20 mouse cellular contexts compared by ENCODE assay signal in the genomic region with DNA sequence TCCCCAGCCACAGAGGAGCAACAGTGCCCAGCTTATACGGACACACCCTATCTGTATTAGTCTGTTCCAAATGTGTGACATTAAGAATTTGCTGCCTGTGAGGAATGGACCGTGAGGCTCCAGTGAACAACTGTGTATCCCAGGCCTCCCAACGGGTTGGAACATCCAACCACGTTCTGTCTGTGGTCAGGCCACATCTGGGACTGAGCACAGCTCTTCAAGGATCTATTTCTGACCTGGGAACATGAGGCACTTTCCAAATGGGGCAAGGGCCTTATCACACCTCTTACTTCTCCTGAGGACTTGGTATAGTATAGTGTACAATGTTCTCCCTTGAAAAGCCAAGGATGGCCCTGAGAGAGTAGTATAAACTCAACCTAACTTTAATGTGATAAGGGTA. TPM values are rescaled to one million over a fixed set of nuclear protein-coding genes. Genes with fewer than 3 reads are reported as not detected.
DNase-seq lines count a peak whose midpoint lies in the region; ATAC-seq lines count a peak whose summit lies in the region.
"Had no signal": no experiment of that assay in that cellular context is flagged by ENCODE, and none has a peak within 500 bp of the region (broad histone marks: within the 10 kb centered on the region; RNA-seq: fewer than 3 reads in every experiment).

No protein-coding gene starts in this region.

- no peak for ATAC-seq in heart, embryonic 11.5 days (replicated peaks; ENCODE audit: insufficient number of reproducible peaks, low FRiP score, low TSS enrichment)
- peak; percentile 36; the same call in 1 of the 2 replicates for ATAC-seq in heart, embryonic 14.5 days (ENCODE audit: insufficient number of reproducible peaks, insufficient read depth, low FRiP score, low read depth)
- ATAC-seq in granulocyte monocyte progenitor cell, adult 5-6 weeks (replicated peaks; ENCODE audit: poor library complexity, severe bottlenecking) = no peak
- ATAC-seq: forebrain, embryonic 15.5 days; hindbrain, embryonic 16.5 days; inflammation-experienced regulatory T-cells, adult 6 months; intestine, postnatal 0 days had no signal

- 0 out of 2 replicates have a peak, but pooled peaks cover 7% of the 10 kb centered on the region for H3K4me1 ChIP-seq in heart, embryonic 10.5 days
- no peaks in the 10 kb centered on the region for H3K4me1 ChIP-seq in heart, embryonic 11.5 days (ENCODE audit: control insufficient read depth, insufficient read depth, low read length)
- H3K4me1 ChIP-seq in heart, embryonic 14.5 days (ENCODE audit: control insufficient read depth in 2 of 2, insufficient read depth in 2 of 2, low read length in 2 of 2) = peaks cover 7 to 19% of the 10 kb centered on the region in 2 experiments
- H3K4me1 ChIP-seq in limb, embryonic 10.5 days = no peaks in the 10 kb centered on the region
- H3K4me1 ChIP-seq: embryonic facial prominence, embryonic 12.5 days; forebrain, embryonic 15.5 days had no signal

- WGBS in heart, embryonic 10.5 days = 67% methylated on average over 4 of the region's 4 CpGs
- 58% methylated on average over 4 of the region's 4 CpGs for WGBS in heart, embryonic 11.5 days (ENCODE audit: insufficient replicate concordance)
- 52% methylated on average over 4 of the region's 4 CpGs for WGBS in heart, embryonic 14.5 days
- 90% methylated on average over 4 of the region's 4 CpGs for WGBS in limb, embryonic 10.5 days

- H3K9me3 ChIP-seq in heart, embryonic 10.5 days = no peaks in the 10 kb centered on the region
- H3K9me3 ChIP-seq in heart, embryonic 11.5 days (replicated peaks; ENCODE audit: control insufficient read depth, low read length) = no peaks in the 10 kb centered on the region; the same call in 1 of the 2 replicates
- H3K9me3 ChIP-seq in heart, embryonic 14.5 days (ENCODE audit: control insufficient read depth, low read length) = 0 out of 2 replicates have a peak, but pooled peaks cover 4% of the 10 kb centered on the region
- H3K9me3 ChIP-seq in limb, embryonic 10.5 days (replicated peaks) = no peaks in the 10 kb centered on the region

- no peak overlapping the region for H3K4me2 ChIP-seq in heart, embryonic 11.5 days
- no peak overlapping the region for H3K4me2 ChIP-seq in heart, embryonic 14.5 days (ENCODE audit: low read length)
- H3K4me2 ChIP-seq: embryonic facial prominence, embryonic 12.5 days; forebrain, embryonic 15.5 days had no signal

- H3K9ac ChIP-seq in heart, embryonic 11.5 days (ENCODE audit: low read depth, low read length) = no peak overlapping the region
- H3K9ac ChIP-seq in heart, embryonic 14.5 days (ENCODE audit: low read length) = no peak overlapping the region
- H3K9ac ChIP-seq: embryonic facial prominence, embryonic 12.5 days; forebrain, embryonic 15.5 days had no signal

- H3K4me3 ChIP-seq in heart, embryonic 10.5 days = no peak overlapping the region
- no peak overlapping the region for H3K4me3 ChIP-seq in heart, embryonic 11.5 days (ENCODE audit: low read depth, low read length)
- no peak overlapping the region for H3K4me3 ChIP-seq in heart, embryonic 14.5 days (ENCODE audit: control insufficient read depth in 1 of 2, insufficient read depth in 1 of 2, low read depth in 1 of 2, low read length in 2 of 2)
- no peak overlapping the region for H3K4me3 ChIP-seq in limb, embryonic 10.5 days
- H3K4me3 ChIP-seq: embryonic facial prominence, embryonic 12.5 days; forebrain, embryonic 15.5 days had no signal

- intact Hi-C loops in heart, postnatal 36 days (cut with DNase I) = no loop called here

- DNase-seq in heart, adult 11 months = peak; percentile 96
- DNase-seq in heart, embryonic 10.5 days (ENCODE audit: low spot score) = no peak
- DNase-seq in heart, postnatal 36 days = no peak
- DNase-seq in limb, embryonic 10.5 days (ENCODE audit: low spot score) = peak; percentile 21
- no peak for DNase-seq in ovary, postnatal 10 days (ENCODE audit: low spot score)
- DNase-seq: adrenal gland, postnatal 10 days; cerebellum, adult 11 months; cerebellum, adult 8-10 months; cerebellum, postnatal 25 days; gastrocnemius, postnatal 14 days; kidney, adult 8-10 months had no signal

- H3K27ac ChIP-seq in heart, embryonic 10.5 days = no peak overlapping the region
- 0 out of 2 replicates have a peak overlapping the region, but pooled peaks have one; percentile 10 for H3K27ac ChIP-seq in heart, embryonic 11.5 days (ENCODE audit: low read depth, low read length)
- H3K27ac ChIP-seq in heart, embryonic 14.5 days (replicated peaks in 1 of 2; ENCODE audit: control insufficient read depth in 1 of 2, insufficient read depth in 1 of 2, low read depth in 2 of 2, low read length in 2 of 2) = peak overlapping the region in 1 of 2 experiments; percentile 47; a peak in 3 of 4 replicates
- H3K27ac ChIP-seq in limb, embryonic 10.5 days = no peak overlapping the region
- H3K27ac ChIP-seq: embryonic facial prominence, embryonic 12.5 days; forebrain, embryonic 15.5 days had no signal

- H3K27me3 ChIP-seq in heart, embryonic 10.5 days (ENCODE audit: insufficient read depth, poor library complexity, severe bottlenecking) = peaks cover 54% of the 10 kb centered on the region
- H3K27me3 ChIP-seq in heart, embryonic 11.5 days (ENCODE audit: control insufficient read depth, insufficient read depth, low read length) = peaks cover 31% of the 10 kb centered on the region
- H3K27me3 ChIP-seq in heart, embryonic 14.5 days (ENCODE audit: control insufficient read depth, insufficient read depth, low read length) = peaks cover 37% of the 10 kb centered on the region
- peaks cover 60% of the 10 kb centered on the region for H3K27me3 ChIP-seq in limb, embryonic 10.5 days (ENCODE audit: low read depth, poor library complexity, severe bottlenecking)

- H3K36me3 ChIP-seq in heart, embryonic 10.5 days = peaks cover 52% of the 10 kb centered on the region
- H3K36me3 ChIP-seq in heart, embryonic 11.5 days (ENCODE audit: control insufficient read depth, insufficient read depth, low read length) = peaks cover 7% of the 10 kb centered on the region
- peaks cover 48% of the 10 kb centered on the region for H3K36me3 ChIP-seq in heart, embryonic 14.5 days (ENCODE audit: control insufficient read depth, insufficient read depth, low read length)
- H3K36me3 ChIP-seq in limb, embryonic 10.5 days = peaks cover 93% of the 10 kb centered on the region
- H3K36me3 ChIP-seq: forebrain, embryonic 15.5 days had no signal

RNA-seq across cellular contexts. Expression of a gene that starts 19.9 kb away (rescaled TPM):
- 654 and 797 TPM in 2 replicates for polyA plus RNA-seq in heart, embryonic 10.5 days (2016; fragmentation: Nextera tagmentation; extraction: Ambion mirVana)
- 263 and 402 TPM in 2 replicates for polyA plus RNA-seq in heart, embryonic 11.5 days (2014; fragmentation: Nextera tagmentation; extraction: Ambion mirVana)
- 100 to 1,000 TPM in 1 of 2 experiments, 10 to 100 TPM in 1; 66.6 to 110 TPM for total RNA-seq in heart, postnatal 36 days (2021)
- 272 and 330 TPM in 2 replicates for polyA plus RNA-seq in heart, embryonic 14.5 days (2014; fragmentation: Nextera tagmentation; extraction: Ambion mirVana)
- polyA plus RNA-seq in limb, embryonic 10.5 days (2016; fragmentation: Nextera tagmentation; extraction: Ambion mirVana) = 474 and 593 TPM in 2 replicates
- total RNA-seq in granulocyte monocyte progenitor cell, adult 5-6 weeks (2014; fragmentation: Nextera tagmentation) = 11.2 and 20.5 TPM in 2 replicates
- 7.2 and 8.4 TPM in 2 replicates for total RNA-seq in granulocyte monocyte progenitor cell, adult 5-6 weeks (2017)
- total RNA-seq: MEL had no signal
- polyA plus RNA-seq: inflammation-experienced regulatory T-cells, adult 6 months had no signal

Comparison
In these comparisons a context has a peak if more than half of its experiments do, and no peak if none do; other contexts are left out.
1. DNase-seq: peak in heart, adult 11 months (single experiment) and limb, embryonic 10.5 days (single experiment); none in heart, embryonic 10.5 days (single experiment), heart, postnatal 36 days (0 of 2) and ovary, postnatal 10 days (single experiment).